Mouse (Mus musculus): ENCODE measurements around the gene 1600015I10Rik.

- no peak for TF ChIP-seq CTCF (IDR thresholded peaks at IDR 0.05; ENCODE audit: borderline replicate concordance, insufficient read depth, low read depth, low read length)
- TF ChIP-seq POLR2A (IDR thresholded peaks at IDR 0.05; ENCODE audit: borderline replicate concordance, insufficient read depth, low read length): no peak
These were observed 21.9 kb downstream of the 1600015I10Rik start for GRCm38 (mm10) chr6:48951630-48952029.
